ENCODE assay signal across 8 mouse cellular contexts in genomic region chr11:58978027-58978705, GRCm38 (mm10). TPM values are rescaled to one million over a fixed set of nuclear protein-coding genes. Genes with fewer than 3 reads are reported as not detected.
DNase-seq lines count a peak whose midpoint lies in the region; ATAC-seq and TF ChIP-seq lines count a peak whose summit lies in the region.

Gene Trim11, plus strand, starts transcription at chr11:58978093.

- peak; percentile 45; the same call in 1 of the 2 replicates for ATAC-seq in midbrain, postnatal 0 days (ENCODE audit: low FRiP score)

- no peaks in the 10 kb centered on the region for H3K36me3 ChIP-seq in kidney, adult 2 months (ENCODE audit: control insufficient read depth, insufficient read depth, low read length)
- H3K36me3 ChIP-seq in midbrain, postnatal 0 days (ENCODE audit: insufficient read depth, low read length): peaks cover 7% of the 10 kb centered on the region; the same call in 1 of the 2 replicates
- H3K36me3 ChIP-seq in splenic B cell, adult 2 months (ENCODE audit: control insufficient read depth, insufficient read depth, low read length, poor library complexity, severe bottlenecking): no peaks in the 10 kb centered on the region; the same call in none of the 2 replicates

- H3K9ac ChIP-seq in midbrain, postnatal 0 days (replicated peaks; ENCODE audit: low read length, poor library complexity, severe bottlenecking): peak within 1 kb of the TSS; percentile 69

- H3K9me3 ChIP-seq in midbrain, postnatal 0 days (ENCODE audit: low read length): no peaks in the 10 kb centered on the region

- WGBS in kidney, adult 2 months: under 1% methylated on average over 64 of the region's 64 CpGs
- WGBS in midbrain, postnatal 0 days: under 1% methylated on average over 64 of the region's 64 CpGs

- TF ChIP-seq CTCF in kidney, adult 2 months (conservative IDR thresholded peaks at IDR 0.05; ENCODE audit: insufficient read depth, insufficient read length, low read depth, low read length): no peak
- TF ChIP-seq CTCF in midbrain, postnatal 0 days (IDR thresholded peaks at IDR 0.05): no peak

- H3K27me3 ChIP-seq in kidney, adult 2 months (replicated peaks; ENCODE audit: control insufficient read depth, insufficient read depth, low read length): no peaks in the 10 kb centered on the region
- H3K27me3 ChIP-seq in midbrain, postnatal 0 days (ENCODE audit: insufficient read depth, low read length): no peaks in the 10 kb centered on the region
- H3K27me3 ChIP-seq in splenic B cell, adult 2 months (ENCODE audit: control insufficient read depth, insufficient read depth, low read length, poor library complexity, severe bottlenecking): no peaks in the 10 kb centered on the region

- peak within 1 kb of the TSS; percentile 93 for H3K4me2 ChIP-seq in midbrain, postnatal 0 days (ENCODE audit: low read depth, low read length, poor library complexity, severe bottlenecking)

- peak; percentile 79 for DNase-seq in 3T3-L1 (ENCODE audit: low read depth, low spot score)
- peak; percentile 76 for DNase-seq in adipocyte (ENCODE audit: low spot score)
- DNase-seq in embryo, embryonic 11 days: peak; percentile 90
- DNase-seq in heart, adult 8-10 months (ENCODE audit: low spot score): peak; percentile 68
- peak; percentile 79 for DNase-seq in kidney, adult 2 months
- peak; percentile 63 for DNase-seq in liver
- peak; percentile 78 for DNase-seq in midbrain, postnatal 0 days (ENCODE audit: low spot score)
- peak; percentile 73 for DNase-seq in splenic B cell, adult 2 months (ENCODE audit: low read depth, low spot score)

- H3K4me3 ChIP-seq in kidney, adult 2 months (ENCODE audit: insufficient read depth, low read depth, low read length): peak within 1 kb of the TSS; percentile 94
- H3K4me3 ChIP-seq in midbrain, postnatal 0 days (ENCODE audit: low read depth, low read length): peak within 1 kb of the TSS; percentile 94

- H3K27ac ChIP-seq in kidney, adult 2 months (ENCODE audit: insufficient read depth, low read depth, low read length): peak within 1 kb of the TSS; percentile 84
- H3K27ac ChIP-seq in midbrain, postnatal 0 days (ENCODE audit: low read depth, low read length): peak within 1 kb of the TSS; percentile 38; the same call in 1 of the 2 replicates

- peaks cover 15% of the 10 kb centered on the region; the same call in 1 of the 2 replicates for H3K4me1 ChIP-seq in kidney, adult 2 months (ENCODE audit: control insufficient read depth, insufficient read depth, low read length)
- H3K4me1 ChIP-seq in midbrain, postnatal 0 days (ENCODE audit: insufficient read depth, low read length): peaks cover 18% of the 10 kb centered on the region

- TF ChIP-seq POLR2A in kidney, adult 2 months (IDR thresholded peaks at IDR 0.05; ENCODE audit: low read depth, low read length): peak; percentile 62

RNA-seq across cellular contexts. Expression of gene Trim11, which starts in this region (rescaled TPM):
- total RNA-seq in heart, adult 8-10 months (2022): 10 to 100 TPM; 14.7 to 18.9 (median 16.5) TPM
- polyA plus RNA-seq in kidney, adult 2 months (2012; rRNA removed): 19.4 and 20.7 TPM in 2 replicates
- total RNA-seq in midbrain, postnatal 0 days (2014; rRNA removed): 23.7 and 27.8 TPM in 2 replicates
- polyA plus RNA-seq in midbrain, postnatal 0 days (2015; fragmentation: Nextera tagmentation; extraction: Ambion mirVana): 15.2 and 16.5 TPM in 2 replicates

Comparison
In these comparisons a context has a peak if more than half of its experiments do, and no peak if none do; other contexts are left out.
1. Peak in every context shown above with its lines: DNase-seq, ATAC-seq, H3K4me3 ChIP-seq and H3K27ac ChIP-seq.